Mouse (Mus musculus) lung, adult 18-20 months (tissue): ENCODE results near the gene Ampd2.

Experiments used
- DNase-seq, 2 experiments: peaks; one replicate each; pipeline ENCODE4 v3.0.0; 2022; ENCODE audit warnings: mixed read lengths in 2 of 2

The Ampd2 gene

GRCm38 (mm10) chr3:108086470-108086979, at the start of gene Ampd2:
Gene Ampd2, minus strand, starts transcription at chr3:108086651.
- peak; percentile 82 to 88 for DNase-seq

GRCm38 (mm10) chr3:108134701-108135100, 48.2 kb upstream of the Ampd2 start:
- no peak for DNase-seq

GRCm38 (mm10) chr3:108132484-108132883, 46.0 kb upstream of the Ampd2 start:
- DNase-seq, result no peak

GRCm38 (mm10) chr3:108131821-108132220, 45.4 kb upstream of the Ampd2 start:
- DNase-seq, result no peak

GRCm38 (mm10) chr3:108131216-108131615, 44.8 kb upstream of the Ampd2 start:
- DNase-seq, result no peak

GRCm38 (mm10) chr3:108129804-108130203, 43.4 kb upstream of the Ampd2 start:
- no peak for DNase-seq

- DNase-seq, result no peak
These were observed 42.9 kb upstream of the Ampd2 start for GRCm38 (mm10) chr3:108129367-108129766.

GRCm38 (mm10) chr3:108128520-108128919, 42.1 kb upstream of the Ampd2 start:
- DNase-seq, result no peak

- DNase-seq, result no peak
These were observed 39.9 kb upstream of the Ampd2 start for GRCm38 (mm10) chr3:108126327-108126726.

DNA sequence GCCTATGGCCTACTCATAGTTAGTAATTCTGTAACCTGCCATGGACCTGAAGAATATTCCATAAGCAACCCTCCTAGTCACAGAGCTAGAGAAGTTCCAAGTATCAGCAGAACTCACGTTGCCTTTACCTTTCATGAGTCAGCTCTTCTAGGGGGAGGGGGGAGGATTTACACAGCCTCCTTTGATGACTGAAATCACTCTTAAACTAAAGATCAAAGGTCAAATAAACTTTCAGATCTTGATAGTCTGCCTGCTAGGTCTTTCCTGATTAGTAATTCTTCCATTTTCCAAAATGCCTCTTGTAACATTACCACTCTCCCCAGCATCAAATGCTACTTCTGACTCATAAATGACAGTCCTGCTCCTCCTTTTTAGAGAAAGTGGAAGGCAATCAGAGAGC, 37.7 kb upstream of the Ampd2 start:
- no peak for DNase-seq

GRCm38 (mm10) chr3:108123242-108123641, 36.8 kb upstream of the Ampd2 start:
- no peak for DNase-seq

DNA sequence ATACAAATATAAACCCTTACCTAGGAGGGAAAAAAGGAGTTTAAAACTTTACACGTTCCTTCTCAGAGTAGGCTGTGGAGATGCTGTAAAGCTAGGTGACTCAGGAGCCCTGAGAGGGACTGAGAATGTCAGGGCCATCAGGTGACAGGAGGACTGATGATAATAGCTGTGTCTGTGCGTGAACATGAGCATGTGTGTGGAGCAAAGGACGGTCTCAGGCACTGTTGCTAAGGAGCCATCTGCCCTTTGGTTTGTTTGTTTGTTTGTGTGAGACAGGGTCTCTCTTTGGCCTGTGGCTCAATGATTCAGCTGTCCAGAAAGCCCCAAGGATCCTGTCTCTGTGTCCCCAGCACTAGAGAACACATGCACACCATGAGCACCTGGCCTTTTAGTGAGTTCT, 34.6 kb upstream of the Ampd2 start:
- no peak for DNase-seq

DNA sequence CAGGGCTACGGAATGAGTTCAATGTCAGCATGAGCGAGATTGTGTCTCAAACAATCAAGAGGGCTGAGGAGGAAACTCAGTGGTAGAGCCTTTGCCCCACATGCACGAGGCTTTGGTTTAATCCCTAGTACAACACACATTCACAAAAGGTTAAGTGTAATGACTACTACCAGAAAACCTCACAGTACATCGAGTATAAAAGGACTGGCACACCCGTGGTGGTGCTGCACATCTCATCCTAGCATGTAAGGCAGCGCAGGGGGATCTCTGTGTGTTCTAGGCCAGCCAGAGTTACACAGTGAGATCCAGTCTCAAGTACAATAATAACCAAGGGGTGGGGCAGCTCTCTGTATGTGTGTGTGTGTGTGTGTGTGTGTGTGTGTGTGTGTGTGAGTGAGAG, 31.0 kb upstream of the Ampd2 start:
- DNase-seq, result no peak

- DNase-seq, result peak; percentile 41 to 66
These were observed 27.3 kb upstream of the Ampd2 start for GRCm38 (mm10) chr3:108113591-108114289.

DNA sequence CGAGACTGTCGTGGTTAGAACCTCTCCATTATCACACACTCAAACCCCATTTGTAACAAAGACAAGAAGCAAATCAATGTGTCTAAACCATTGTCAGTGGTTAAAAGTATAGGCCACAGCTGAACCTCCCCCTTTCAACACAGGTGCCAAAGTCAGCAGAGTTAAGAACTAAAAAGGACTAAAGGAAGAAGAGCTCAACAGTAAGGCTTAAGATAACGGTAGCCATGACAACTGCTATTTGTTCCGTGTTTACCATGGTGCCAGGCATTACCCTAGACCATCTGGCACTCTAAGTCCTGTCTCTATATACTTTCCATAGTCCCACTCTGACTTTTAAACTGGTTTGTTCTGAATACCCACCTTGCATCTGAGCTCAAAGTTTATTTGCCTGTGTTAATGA, 26.2 kb upstream of the Ampd2 start:
- DNase-seq, result no peak

GRCm38 (mm10) chr3:108112246-108112645, 25.8 kb upstream of the Ampd2 start:
- DNase-seq, result no peak

DNA sequence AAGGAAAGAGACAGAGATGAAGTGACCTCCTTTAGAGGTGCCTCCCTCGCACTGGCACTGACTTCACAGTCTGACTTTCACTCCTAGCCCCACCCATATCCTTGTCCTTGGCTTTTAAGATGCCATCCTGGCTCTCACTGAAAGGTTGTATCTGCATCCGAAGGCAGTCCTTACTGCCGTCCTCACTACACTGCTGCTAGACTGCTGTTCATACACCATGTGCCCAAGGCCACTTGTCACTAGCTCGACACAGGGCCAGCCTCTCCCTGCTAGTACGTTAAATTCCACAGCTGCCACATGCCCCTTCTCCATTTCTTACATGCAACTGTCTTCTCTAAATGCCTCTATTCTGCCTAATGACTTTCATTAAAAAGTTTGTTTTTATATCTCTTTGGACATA, 24.9 kb upstream of the Ampd2 start:
- no peak for DNase-seq

- no peak for DNase-seq
These were observed 18.8 kb upstream of the Ampd2 start for GRCm38 (mm10) chr3:108105281-108105680.

GRCm38 (mm10) chr3:108102075-108102474, 15.6 kb upstream of the Ampd2 start:
- DNase-seq, result no peak

- no peak for DNase-seq
These were observed 15.1 kb upstream of the Ampd2 start for GRCm38 (mm10) chr3:108101594-108101993.

DNA sequence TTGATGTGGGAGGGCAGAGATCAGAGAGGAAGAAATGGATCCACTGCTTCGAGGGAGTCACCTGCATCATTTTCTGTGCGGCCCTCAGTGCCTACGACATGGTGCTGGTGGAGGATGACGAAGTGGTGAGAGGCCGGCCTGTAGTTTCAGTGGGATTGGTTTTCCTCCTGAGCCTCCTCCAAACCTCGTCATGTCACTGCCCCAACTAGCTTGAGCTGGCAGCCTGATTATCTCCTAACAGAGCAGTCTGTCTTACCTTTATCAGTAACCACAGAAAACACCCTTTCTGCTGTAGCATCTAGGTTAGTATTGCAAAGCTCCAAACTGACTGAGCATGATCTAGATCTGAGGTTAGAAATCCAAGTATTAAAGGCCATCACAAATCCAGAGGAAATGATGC, 11.9 kb upstream of the Ampd2 start:
- DNase-seq, result no peak

DNA sequence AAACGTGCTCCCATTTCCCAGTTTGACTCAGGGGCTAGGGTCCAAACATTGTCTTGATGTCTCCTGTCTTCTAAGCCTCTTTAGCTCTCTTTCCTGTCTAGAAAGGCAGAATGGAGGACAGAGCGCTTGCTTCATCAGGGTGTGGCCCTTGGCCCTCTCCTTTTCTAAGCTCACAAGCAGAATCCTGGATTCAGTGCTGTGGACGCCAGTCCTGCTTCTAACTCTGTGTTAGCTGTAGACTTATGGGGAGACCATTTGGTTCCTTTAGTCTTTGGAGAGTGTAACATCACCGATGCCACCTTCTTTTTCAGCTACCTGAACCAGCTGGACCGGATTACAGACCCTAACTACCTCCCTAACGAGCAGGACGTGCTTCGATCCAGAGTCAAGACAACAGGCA, 11.2 kb upstream of the Ampd2 start:
- DNase-seq, result no peak

DNA sequence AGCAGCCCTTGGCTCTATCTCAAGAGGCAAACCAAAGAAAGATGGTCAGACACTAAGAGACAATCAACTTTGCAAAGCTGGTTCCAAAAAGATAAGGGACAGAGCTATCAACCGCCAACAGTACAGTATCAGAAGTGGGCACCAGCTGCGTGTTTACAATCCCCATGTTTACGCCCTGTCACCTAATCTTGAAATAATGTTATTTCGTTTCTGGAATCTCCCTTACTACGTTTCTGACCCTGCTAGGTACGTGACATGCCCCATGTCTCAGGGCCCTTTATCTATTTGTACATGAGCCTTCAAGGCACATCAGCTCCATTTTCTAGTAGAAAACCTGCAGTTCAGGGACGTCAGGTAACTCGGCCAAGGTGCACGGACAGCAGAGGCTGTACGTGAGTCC, 10.3 kb upstream of the Ampd2 start:
- no peak for DNase-seq

DNA sequence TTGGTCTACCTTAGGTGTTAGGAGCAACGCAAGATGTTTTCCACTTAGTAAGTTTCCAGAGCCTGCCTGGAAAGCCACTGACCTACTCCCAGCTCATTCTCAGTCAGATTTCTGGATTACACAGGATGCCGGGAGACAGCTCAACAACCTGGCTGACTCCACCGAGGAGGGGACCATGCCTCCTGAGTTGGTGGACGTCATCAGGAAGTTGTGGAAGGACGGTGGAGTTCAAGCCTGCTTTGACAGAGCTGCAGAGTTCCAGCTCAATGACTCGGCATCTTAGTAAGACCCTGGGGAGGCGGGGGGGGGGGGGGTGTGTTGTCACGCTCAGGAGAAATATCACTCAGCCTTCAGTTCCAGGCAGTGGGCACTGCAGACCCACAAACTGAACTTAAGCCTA, 9.8 kb upstream of the Ampd2 start:
- DNase-seq, result no peak
